Mouse (Mus musculus) gastrocnemius, postnatal 14 days (tissue): ENCODE measurements around the gene Rarg. TPM values are rescaled to one million over a fixed set of nuclear protein-coding genes. Genes with fewer than 3 reads are reported as not detected.

Experiments used
- DNase-seq: peaks from one replicate; pipeline ENCODE4 v3.0.0; 2021; ENCODE audit warnings: mixed read lengths
- intact Hi-C: fragments of 180-260 bp; cut with DNase I; formaldehyde crosslinking; loops from one replicate; pipeline ENCODE4 v1.15.1; 2025; ENCODE audit warnings: low total_unique reads
- total RNA-seq, 2 experiments: library from RNA; stranded (reverse); gene quantifications; 2 replicates each; pipeline ENCODE4 v1.2.3; 2021

The Rarg gene
- total RNA-seq, 2 experiments from 2014 or later, result 12.9 to 13.2 TPM

DNA sequence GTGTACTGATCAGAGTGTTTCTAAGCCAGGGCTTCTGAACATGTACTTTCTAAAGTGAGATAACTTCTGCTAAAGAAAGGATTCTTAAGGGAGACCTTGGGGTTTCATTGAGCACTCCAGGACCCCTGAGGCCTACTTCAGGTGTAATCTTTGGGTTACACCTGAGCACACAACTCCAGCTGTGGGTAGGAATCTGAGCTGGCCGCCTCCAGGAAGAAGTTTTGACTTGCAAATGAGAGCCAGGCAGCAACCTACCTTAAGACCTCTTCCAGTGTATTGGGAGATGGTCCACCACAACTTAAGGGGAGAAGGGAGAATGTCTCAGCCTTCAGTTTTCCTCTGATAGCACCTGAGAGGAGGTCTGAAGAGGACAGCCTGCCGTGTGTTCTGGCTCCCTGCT lies 43.2 kb downstream of the Rarg start:
- intact Hi-C loops, result no loop called here
- no peak for DNase-seq

GRCm38 (mm10) chr15:102211895-102212294 lies 45.4 kb downstream of the Rarg start:
- no peak for DNase-seq
- intact Hi-C loops, result no loop called here

- intact Hi-C loops, result no loop called here
These were observed 46.5 kb downstream of the Rarg start for GRCm38 (mm10) chr15:102210816-102211215.

DNA sequence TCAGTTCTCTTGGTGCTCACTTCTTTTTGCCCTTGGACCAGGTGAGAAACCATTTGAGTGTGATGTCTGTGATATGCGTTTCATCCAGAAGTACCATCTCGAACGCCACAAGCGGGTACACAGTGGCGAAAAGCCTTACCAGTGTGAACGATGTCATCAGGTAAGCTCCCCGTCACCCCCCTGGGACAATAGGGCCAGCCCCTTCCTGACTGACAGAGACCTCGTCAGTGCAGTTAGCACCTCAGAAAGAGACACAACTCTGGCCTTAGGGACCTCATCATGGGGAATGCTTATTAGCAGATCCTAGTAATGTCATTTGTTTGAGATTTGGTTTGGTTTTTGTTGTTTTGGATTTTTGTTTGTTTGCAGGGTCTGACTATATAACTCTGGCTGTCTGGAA lies 48.2 kb downstream of the Rarg start:
- intact Hi-C loops, result no loop called here

More at GRCm38 (mm10) chr15:102210816-102211215, 46.5 kb downstream of the Rarg start:
- DNase-seq, result no peak

DNA sequence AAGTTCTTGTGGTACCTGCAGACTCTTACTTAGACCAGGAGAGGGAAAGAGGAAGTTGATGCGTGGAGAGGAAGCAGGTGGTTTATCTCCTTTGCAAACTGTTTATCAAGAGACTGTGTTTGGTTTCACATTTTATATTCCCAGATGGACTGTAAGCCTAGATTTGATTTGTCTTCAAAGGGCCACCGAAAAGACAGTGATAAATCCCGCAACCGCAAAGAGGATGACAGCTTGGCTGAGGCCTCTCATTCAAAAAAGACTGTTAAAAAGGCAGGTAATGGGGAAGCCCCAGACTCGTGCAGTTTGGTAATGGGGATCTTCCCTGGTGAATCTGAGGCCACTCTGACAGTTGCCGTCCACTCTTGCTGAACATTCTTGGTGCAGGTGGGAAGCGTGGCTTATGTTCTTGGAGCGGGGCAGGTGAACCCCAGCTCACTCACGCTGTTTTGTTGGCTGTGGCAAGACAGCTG lies 49.2 kb downstream of the Rarg start:
- intact Hi-C loops, result no loop called here
- no peak for DNase-seq

More for the DNA sequence above, 48.2 kb downstream of the Rarg start:
- no peak for DNase-seq

- DNase-seq, result no peak
- intact Hi-C loops, result no loop called here
These were observed 50.0 kb downstream of the Rarg start for GRCm38 (mm10) chr15:102207351-102207750.

GRCm38 (mm10) chr15:102205779-102206178 lies 51.5 kb downstream of the Rarg start:
- no peak for DNase-seq

GRCm38 (mm10) chr15:102204674-102205505 lies 52.4 kb downstream of the Rarg start, which contains the start of gene Csad:
Gene Csad (minus strand): TSS chr15:102204724.
- intact Hi-C loops, result no loop called here
- no peak for DNase-seq

More at GRCm38 (mm10) chr15:102205779-102206178, 51.5 kb downstream of the Rarg start:
- intact Hi-C loops, result no loop called here

- intact Hi-C loops, result no loop called here
- peak; percentile 67 for DNase-seq
These were observed 53.4 kb downstream of the Rarg start for GRCm38 (mm10) chr15:102203835-102204381.

- DNase-seq, result peak; percentile 99
- intact Hi-C loops, result no loop called here
These were observed 54.1 kb downstream of the Rarg start, which contains the start of gene Zfp740 for GRCm38 (mm10) chr15:102202971-102203834. Gene Zfp740 (plus strand): TSS chr15:102203249.

- intact Hi-C loops, result no loop called here
- no peak for DNase-seq
These were observed 58.5 kb downstream of the Rarg start for GRCm38 (mm10) chr15:102198841-102199240.

- intact Hi-C loops, result no loop called here
- DNase-seq, result no peak
These were observed 61.9 kb downstream of the Rarg start for GRCm38 (mm10) chr15:102195373-102195772.

DNA sequence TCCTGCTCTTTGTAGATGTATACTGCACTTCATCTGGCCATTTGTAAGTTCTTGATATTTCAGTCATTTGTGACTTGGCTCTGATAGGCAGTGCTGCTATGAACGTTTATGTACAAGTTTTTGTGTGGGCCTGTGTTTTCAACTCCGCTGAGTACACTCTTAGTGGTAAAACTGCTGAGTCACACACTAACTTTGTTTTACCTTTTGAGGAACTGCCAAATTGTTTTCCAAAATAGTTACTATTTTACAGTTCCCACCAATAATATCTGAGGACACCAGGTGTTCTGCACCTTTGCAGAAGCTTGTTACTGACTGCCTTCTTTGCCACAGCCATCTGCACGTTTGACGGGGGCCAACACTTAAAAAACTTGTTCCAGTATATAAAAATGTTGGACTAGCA lies 62.9 kb downstream of the Rarg start:
- no peak for DNase-seq
- intact Hi-C loops, result no loop called here

- no peak for DNase-seq
- intact Hi-C loops, result no loop called here
These were observed 63.7 kb downstream of the Rarg start for GRCm38 (mm10) chr15:102193652-102194051.

- intact Hi-C loops, result no loop called here
- DNase-seq, result no peak
These were observed 64.4 kb downstream of the Rarg start for GRCm38 (mm10) chr15:102192820-102193386.

DNA sequence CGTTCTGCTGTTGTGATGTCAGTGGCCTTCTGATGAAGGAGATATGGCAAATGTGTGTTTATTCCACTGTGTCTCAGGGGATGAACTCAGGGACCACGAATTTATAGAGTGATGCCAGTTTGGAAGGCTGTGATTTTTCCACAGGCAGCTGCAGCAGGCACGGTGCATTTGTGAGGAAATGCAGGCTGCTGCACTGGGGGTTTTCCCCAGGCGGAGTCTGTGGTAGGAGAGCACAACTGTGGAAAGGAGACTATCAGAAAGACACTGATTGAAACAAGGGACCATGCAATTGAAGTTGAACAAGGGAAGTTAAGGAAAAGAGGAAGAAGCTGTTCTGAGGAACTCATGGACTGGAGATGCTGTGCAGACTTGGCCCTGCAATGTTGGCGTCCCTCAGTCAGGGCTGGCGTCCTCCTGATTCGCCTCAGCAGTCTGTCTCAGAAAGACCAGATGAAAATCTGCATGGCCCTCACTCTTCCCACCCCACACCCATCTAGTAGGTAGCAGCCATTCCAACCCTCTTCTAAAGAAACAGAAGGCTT lies 65.0 kb downstream of the Rarg start:
- intact Hi-C loops, result no loop called here
- DNase-seq, result no peak

DNA sequence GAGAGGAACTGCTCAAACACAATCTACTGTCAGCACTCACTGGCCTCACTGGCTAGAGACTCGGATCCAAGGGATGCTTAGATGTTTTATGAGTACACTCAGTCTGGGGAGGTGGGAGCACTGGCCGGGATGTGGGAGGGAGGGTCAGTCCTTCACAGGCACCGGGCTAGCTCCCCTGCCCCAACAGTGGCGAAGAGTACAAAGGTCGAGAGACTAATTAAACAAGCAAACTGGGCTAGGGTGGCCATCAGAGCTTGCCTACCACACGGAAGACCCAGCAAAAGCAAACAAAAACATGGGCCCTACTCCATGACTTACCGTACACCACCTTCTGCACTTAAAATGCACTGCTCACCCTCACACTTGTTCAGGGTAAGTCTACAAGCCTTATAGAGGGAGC lies 65.6 kb downstream of the Rarg start:
- no peak for DNase-seq
- intact Hi-C loops, result no loop called here

DNA sequence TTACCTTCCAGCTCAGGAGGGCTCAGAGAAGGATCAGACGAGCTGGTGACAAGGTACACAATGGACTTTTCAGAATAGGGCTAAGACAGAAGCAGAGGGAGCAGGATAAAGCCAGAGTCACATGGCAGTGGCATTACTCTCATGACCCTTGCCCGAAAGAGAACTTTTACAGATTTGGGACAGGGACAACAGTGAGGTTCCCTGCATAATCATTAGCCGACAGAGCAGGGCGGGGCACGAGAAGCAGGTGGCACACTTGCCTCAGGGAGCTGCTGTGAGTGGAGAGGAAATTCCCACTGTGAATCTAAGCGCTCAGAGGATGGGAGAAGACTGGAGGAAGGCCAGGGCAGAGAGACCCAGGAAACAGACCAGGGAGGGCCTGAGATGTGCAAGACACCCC lies 68.4 kb downstream of the Rarg start:
- intact Hi-C loops, result no loop called here
- no peak for DNase-seq

- DNase-seq, result peak; percentile 67
- intact Hi-C loops, result no loop called here
These were observed 69.2 kb downstream of the Rarg start for GRCm38 (mm10) chr15:102188096-102188495.
